Mouse (Mus musculus) right cerebral cortex, postnatal 14 days (tissue): Measurements from ENCODE around the gene Sfxn1.

Source experiments
- DNase-seq: peaks from one replicate; pipeline ENCODE4 v3.0.0; 2022

Sfxn1 gene

GRCm38 (mm10) chr13:54143788-54144187 lies 72.1 kb downstream of the Sfxn1 start:
- DNase-seq = no peak

- no peak for DNase-seq
Observed at GRCm38 (mm10) chr13:54144624-54145023, 73.0 kb downstream of the Sfxn1 start.

- DNase-seq = no peak
Observed at GRCm38 (mm10) chr13:54147328-54147727, 75.7 kb downstream of the Sfxn1 start.

GRCm38 (mm10) chr13:54152421-54152820 lies 80.8 kb downstream of the Sfxn1 start:
- no peak for DNase-seq

GRCm38 (mm10) chr13:54152911-54153310 lies 81.2 kb downstream of the Sfxn1 start:
- no peak for DNase-seq

- DNase-seq = no peak
Observed at GRCm38 (mm10) chr13:54153672-54154218, 82.1 kb downstream of the Sfxn1 start.

GRCm38 (mm10) chr13:54155822-54156221 lies 84.2 kb downstream of the Sfxn1 start:
- DNase-seq = no peak
